Mouse (Mus musculus) embryonic facial prominence, embryonic 12.5 days (tissue): ENCODE measurements at regions not wholly inside any gene's neighbourhood (a gene's known extent, or its start where the extent isn't known, plus 50 kb on each side); places are given as distances from the start of the nearest gene placed in this dataset.
A peak's percentile ranks its signal among the peaks of the same experiment; 100 is the strongest.

Experiments
- ATAC-seq: fragments of 200-750 bp; cut with Nextera tagmentation; 2 replicates; pipeline ENCODE4 v1.8.0; 2017; ENCODE audit not compliant: insufficient number of reproducible peaks, insufficient read depth, low FRiP score, low TSS enrichment
- H3K27ac ChIP-seq: fragments of 300-500 bp; sonication (generic); 2 replicates; pipeline ENCODE4 v1.5.1; 2016; ENCODE audit warnings: mild to moderate bottlenecking
- H3K27me3 ChIP-seq: fragments of 300-500 bp; sonication (generic); 2 replicates; pipeline ENCODE4 v1.6.1; 2016; ENCODE audit warnings: mild to moderate bottlenecking, moderate library complexity
- H3K36me3 ChIP-seq: fragments of 300-500 bp; sonication (generic); 2 replicates; pipeline ENCODE4 v1.6.1; 2016; ENCODE audit warnings: mild to moderate bottlenecking
- H3K4me1 ChIP-seq: fragments of 300-500 bp; sonication (generic); 2 replicates; pipeline ENCODE4 v1.6.1; 2016
- H3K4me2 ChIP-seq: fragments of 300-500 bp; sonication (generic); replicated peaks from 2 replicates; pipeline ENCODE4 v1.6.1; 2016; ENCODE audit warnings: mild to moderate bottlenecking, moderate library complexity
- H3K4me3 ChIP-seq: fragments of 300-500 bp; sonication (generic); 2 replicates; pipeline ENCODE4 v1.5.1; 2016; ENCODE audit warnings: mild to moderate bottlenecking
- H3K9ac ChIP-seq: fragments of 300-500 bp; sonication (generic); 2 replicates; pipeline ENCODE4 v1.6.1; 2016; ENCODE audit warnings: mild to moderate bottlenecking, moderate library complexity
- H3K9me3 ChIP-seq: fragments of 300-500 bp; sonication (generic); 2 replicates; pipeline ENCODE4 v1.6.1; 2016; ENCODE audit warnings: mild to moderate bottlenecking, moderate library complexity
- WGBS: fragments of 180-500 bp; shearing (Covaris S2); methylation state at CpG from one replicate; pipeline ENCODE4 v1.1.7; 2016; 5-methylcytosine and 5-hydroxymethylcytosine counted together

DNA sequence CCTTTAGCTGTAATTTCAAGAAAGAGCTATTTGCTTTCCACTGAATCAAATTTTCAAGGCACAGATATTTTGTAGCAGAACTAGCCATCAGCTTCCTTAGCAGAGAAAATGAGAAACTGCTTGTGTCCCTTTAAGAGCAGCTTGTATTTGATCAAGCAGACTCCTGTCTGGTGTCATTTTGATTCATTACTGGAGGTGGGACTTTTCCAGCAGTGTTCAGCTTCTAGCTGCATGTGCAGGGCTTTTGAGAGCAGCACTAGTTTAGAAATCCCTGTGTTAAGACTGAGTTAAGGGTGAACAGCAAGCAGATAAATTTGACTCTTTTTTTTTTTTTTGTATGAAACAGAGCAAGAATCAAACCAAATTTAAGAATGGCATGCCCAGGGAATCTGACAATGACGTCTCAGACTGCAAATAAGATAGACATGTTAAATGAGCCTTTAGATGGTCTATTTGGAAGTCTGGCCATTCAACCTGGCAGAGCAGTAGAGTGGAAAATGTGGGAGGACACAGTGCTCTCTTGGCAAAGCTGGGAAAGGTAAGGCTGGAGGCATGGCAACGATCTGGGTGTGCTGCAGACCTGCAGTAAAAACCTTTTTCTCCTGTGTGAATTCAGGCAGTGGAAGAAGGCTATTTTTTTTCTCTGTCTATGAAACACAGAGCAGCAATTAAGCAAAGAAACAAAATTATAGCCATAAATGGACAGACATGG lies 419.9 kb upstream of the Dmd start:
- H3K36me3 ChIP-seq: no peaks in the 10 kb centered on the region
- no peaks in the 10 kb centered on the region for H3K9me3 ChIP-seq
- H3K4me1 ChIP-seq: no peaks in the 10 kb centered on the region
- H3K27me3 ChIP-seq: no peaks in the 10 kb centered on the region
- no peak overlapping the region for H3K9ac ChIP-seq
- no peak overlapping the region for H3K4me3 ChIP-seq
- no peak overlapping the region for H3K27ac ChIP-seq
- no peak overlapping the region for H3K4me2 ChIP-seq
- WGBS: 58% methylated on average over 2 of the region's 2 CpGs
- ATAC-seq: no peak

DNA sequence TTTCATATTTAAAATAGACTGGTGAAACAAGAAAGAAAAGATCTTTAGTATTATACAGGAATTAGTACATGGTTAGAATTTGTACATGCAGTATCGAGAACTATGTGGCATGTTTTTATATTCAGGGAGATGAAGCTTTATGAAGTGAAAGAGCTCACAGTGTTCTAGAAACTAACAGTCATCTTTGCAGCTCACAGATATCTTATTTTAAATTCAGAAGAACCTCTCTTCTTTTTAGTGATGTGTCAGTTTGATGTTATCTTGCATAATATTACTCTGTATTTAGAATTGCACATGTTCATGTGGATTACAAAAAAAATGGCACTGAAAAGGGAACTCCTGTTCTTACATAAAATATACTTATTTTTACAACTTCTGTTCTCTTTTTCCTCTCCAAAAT lies 377.1 kb upstream of the Dmd start:
- Histone ChIP-seq H3K9me3 (no peaks in the 10 kb centered on the region), H3K4me2 (no peak overlapping the region), H3K27ac (no peak overlapping the region), H3K9ac (no peak overlapping the region), H3K27me3 (no peaks in the 10 kb centered on the region), H3K36me3 (no peaks in the 10 kb centered on the region), H3K4me1 (no peaks in the 10 kb centered on the region), H3K4me3 (no peak overlapping the region)
- WGBS: 94% methylated on average over 1 of the region's 1 CpGs
- no peak for ATAC-seq

DNA sequence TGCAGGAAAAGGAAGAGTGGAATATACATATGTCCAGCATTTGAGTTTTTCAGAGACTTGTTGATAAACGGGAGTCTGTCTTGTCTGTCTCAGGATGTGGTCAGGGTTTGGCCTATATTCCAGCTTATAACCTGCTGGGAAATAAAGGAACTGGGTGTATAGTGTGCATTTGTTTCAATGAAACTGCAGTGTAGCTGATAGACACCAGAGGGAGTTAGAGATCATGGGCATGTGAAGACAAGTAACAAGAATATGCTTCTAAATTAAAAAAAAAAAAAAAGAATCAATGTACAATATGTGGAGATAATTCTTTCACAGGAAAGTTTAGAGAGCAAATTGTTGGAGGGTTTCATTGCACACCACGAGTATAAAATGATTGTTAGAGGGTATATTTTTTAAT lies 335.3 kb upstream of the Dmd start:
- Histone ChIP-seq H3K4me2 (no peak overlapping the region), H3K9ac (no peak overlapping the region), H3K27me3 (no peaks in the 10 kb centered on the region), H3K36me3 (no peaks in the 10 kb centered on the region), H3K9me3 (no peaks in the 10 kb centered on the region), H3K27ac (no peak overlapping the region), H3K4me3 (no peak overlapping the region), H3K4me1 (no peaks in the 10 kb centered on the region)
- ATAC-seq: no peak
- 44% methylated on average over 2 of the region's 2 CpGs for WGBS

DNA sequence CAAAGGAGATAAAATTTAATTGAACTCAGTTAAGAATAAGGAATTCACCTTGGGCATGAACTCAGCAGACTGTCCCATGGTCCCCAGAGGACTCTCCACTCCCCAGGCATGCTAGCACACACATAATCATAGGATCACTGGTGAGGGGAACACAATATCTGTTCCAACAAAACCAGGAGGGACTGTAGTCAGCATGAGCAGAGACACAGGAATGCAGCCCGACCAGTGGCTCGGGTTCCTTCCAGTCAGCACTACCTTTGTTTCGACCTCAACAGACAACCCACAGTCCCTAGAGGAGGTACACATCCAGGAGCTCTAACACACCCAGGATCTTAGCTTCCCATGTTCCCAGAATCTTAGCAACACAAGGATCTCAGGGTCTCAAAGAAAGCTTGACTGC lies 298.3 kb upstream of the Dmd start:
- Histone ChIP-seq H3K27ac (no peak overlapping the region), H3K4me1 (no peaks in the 10 kb centered on the region), H3K27me3 (no peaks in the 10 kb centered on the region), H3K36me3 (no peaks in the 10 kb centered on the region), H3K4me2 (no peak overlapping the region), H3K4me3 (no peak overlapping the region), H3K9me3 (no peaks in the 10 kb centered on the region), H3K9ac (no peak overlapping the region)
- WGBS: 68% methylated on average over 3 of the region's 3 CpGs
- ATAC-seq: peak; percentile 47; the same call in 1 of the 2 replicates
